Mouse (Mus musculus): ENCODE results near the gene Prkcb. TPM values are rescaled to one million over a fixed set of nuclear protein-coding genes. Genes with fewer than 3 reads are reported as not detected.

Prkcb gene
- total RNA-seq, 2 experiments from 2014 or later: 2.3 to 3.6 TPM

GRCm38 (mm10) chr7:122289243-122290111 lies 926 bp downstream of the Prkcb start:
- intact Hi-C loops (cut with DNase I): no loop called here
- peak; percentile 14 to 17 for DNase-seq

- peak; percentile 18 to 22 for DNase-seq
- intact Hi-C loops (cut with DNase I): no loop called here
Observed at GRCm38 (mm10) chr7:122290165-122290564, 1.6 kb downstream of the Prkcb start.

- intact Hi-C loops (cut with DNase I): no loop called here
Observed at GRCm38 (mm10) chr7:122290771-122291170, 2.2 kb downstream of the Prkcb start.

GRCm38 (mm10) chr7:122292151-122292550 lies 3.6 kb downstream of the Prkcb start:
- intact Hi-C loops (cut with DNase I): no loop called here
- no peak for DNase-seq

More at GRCm38 (mm10) chr7:122290771-122291170, 2.2 kb downstream of the Prkcb start:
- no peak for DNase-seq

GRCm38 (mm10) chr7:122294111-122294510 lies 5.6 kb downstream of the Prkcb start:
- DNase-seq: no peak
- intact Hi-C loops (cut with DNase I): no loop called here

DNA sequence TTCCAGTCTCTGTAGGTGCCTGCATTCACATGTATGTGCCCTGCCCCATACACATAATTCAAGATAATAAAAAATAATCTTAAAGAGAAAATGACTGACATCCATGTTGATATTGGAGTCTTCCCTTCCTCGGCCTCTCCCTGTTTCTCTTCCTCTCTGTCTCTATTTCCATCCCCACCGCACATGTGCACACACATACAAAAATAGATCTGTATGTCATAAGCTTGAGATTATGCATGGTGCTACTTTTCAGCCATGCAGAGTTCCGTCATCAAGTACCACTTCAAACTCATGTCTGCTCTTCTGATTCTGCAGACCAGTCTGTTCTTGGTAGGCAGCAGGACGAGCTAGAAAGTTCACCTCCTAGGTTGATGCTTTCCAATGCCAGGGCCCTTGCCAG lies 6.8 kb downstream of the Prkcb start:
- no peak for DNase-seq
- intact Hi-C loops (cut with DNase I): no loop called here

- intact Hi-C loops (cut with DNase I): no loop called here
- DNase-seq: no peak
Observed at GRCm38 (mm10) chr7:122296331-122296730, 7.8 kb downstream of the Prkcb start.

GRCm38 (mm10) chr7:122296805-122297204 lies 8.3 kb downstream of the Prkcb start:
- DNase-seq: no peak
- intact Hi-C loops (cut with DNase I): no loop called here

DNA sequence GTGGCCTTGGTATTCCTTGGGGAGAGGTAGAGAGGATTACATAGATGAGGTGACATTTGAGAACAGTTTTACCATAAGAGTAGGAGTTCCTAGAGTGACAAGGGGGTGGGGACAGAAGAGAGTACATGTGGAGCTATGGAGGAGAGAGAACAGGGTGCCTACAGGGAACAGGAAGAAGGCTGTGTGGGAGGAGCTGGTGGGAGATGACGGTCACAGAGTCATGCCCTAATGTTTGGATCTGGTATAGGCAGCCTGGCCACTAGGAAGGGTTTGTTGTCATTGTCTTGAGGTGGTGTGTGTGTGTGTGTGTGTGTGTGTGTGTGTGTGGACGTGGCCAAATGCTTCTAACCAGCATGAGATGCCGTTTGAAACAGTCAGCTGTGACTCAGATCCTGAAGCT lies 9.1 kb downstream of the Prkcb start:
- DNase-seq: no peak
- intact Hi-C loops (cut with DNase I): no loop called here

DNA sequence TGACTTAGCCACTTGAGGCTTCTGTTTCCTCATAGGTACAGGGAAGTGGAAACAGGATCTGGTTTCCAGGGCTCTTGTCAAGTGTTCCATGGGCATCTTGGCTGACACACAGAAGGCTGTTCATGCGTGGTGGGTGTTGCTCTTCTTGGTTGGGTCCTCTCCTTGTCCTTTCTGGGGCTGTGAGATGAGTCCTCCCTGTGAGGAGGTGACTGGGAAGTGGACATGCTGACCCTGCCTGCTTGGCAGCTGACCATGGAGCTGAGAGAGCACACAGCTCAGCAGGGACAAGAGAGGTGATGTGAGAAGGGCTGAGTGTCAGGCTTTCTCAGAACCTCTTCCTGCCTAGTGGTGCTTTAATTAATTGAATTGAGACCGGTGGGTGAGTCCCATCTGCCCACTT lies 10.2 kb downstream of the Prkcb start:
- DNase-seq: no peak
- intact Hi-C loops (cut with DNase I): no loop called here

- intact Hi-C loops (cut with DNase I): no loop called here
- no peak for DNase-seq
Observed at GRCm38 (mm10) chr7:122300538-122300937, 12.0 kb downstream of the Prkcb start.

DNA sequence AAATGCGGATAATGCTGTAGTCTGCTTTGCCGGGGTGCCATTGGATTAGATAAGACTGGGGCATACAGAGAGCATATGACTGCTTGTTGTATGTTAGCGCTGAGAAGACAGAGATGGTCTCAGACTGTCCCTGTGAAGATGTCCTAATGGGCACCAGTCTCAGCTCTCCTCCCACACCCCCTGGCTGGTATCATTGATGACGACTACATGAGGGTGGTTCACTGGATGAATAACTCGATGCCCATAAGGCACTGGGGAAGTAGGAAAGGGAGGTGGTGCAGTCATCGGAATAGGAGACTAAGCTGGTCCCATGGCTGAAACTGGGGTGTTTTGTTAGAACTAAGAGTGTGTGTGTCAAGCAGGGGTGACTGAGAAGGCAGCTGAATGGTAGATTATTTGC lies 14.0 kb downstream of the Prkcb start:
- intact Hi-C loops (cut with DNase I): no loop called here
- DNase-seq: no peak

- no peak for DNase-seq
- intact Hi-C loops (cut with DNase I): no loop called here
Observed at GRCm38 (mm10) chr7:122303988-122304387, 15.4 kb downstream of the Prkcb start.

GRCm38 (mm10) chr7:122304521-122304920 lies 16.0 kb downstream of the Prkcb start:
- no peak for DNase-seq
- intact Hi-C loops (cut with DNase I): no loop called here

- intact Hi-C loops (cut with DNase I): no loop called here
Observed at GRCm38 (mm10) chr7:122307241-122307640, 18.7 kb downstream of the Prkcb start.

DNA sequence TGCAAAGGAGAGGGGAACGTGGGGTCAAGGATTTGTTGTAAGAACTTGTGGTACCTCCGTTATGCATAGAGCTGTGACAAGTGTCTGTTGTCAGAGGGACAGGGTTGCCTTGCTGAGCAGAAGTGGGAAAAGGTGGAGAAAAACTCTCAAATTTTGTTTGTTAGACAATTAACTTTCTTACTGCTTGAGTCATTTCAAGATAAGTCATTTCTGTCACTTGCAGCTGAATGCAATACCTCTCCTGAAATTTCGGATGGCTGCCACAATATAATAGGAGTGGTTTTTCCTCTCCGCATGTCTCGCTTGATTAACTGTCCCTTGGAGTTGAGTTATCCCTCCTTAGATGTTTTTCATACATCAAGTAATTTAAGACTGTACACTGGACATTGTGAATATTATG lies 20.1 kb downstream of the Prkcb start:
- intact Hi-C loops (cut with DNase I): no loop called here
- DNase-seq: no peak

More at GRCm38 (mm10) chr7:122307241-122307640, 18.7 kb downstream of the Prkcb start:
- DNase-seq: no peak

GRCm38 (mm10) chr7:122309909-122310725 lies 21.6 kb downstream of the Prkcb start:
- intact Hi-C loops (cut with DNase I): no loop called here
- no peak for DNase-seq

GRCm38 (mm10) chr7:122310726-122311018 lies 22.1 kb downstream of the Prkcb start:
- DNase-seq: no peak
- intact Hi-C loops (cut with DNase I): no loop called here

- intact Hi-C loops (cut with DNase I): no loop called here
- no peak for DNase-seq
Observed at GRCm38 (mm10) chr7:122313690-122314477, 25.3 kb downstream of the Prkcb start.

- DNase-seq: no peak
- intact Hi-C loops (cut with DNase I): no loop called here
Observed at GRCm38 (mm10) chr7:122315720-122316331, 27.3 kb downstream of the Prkcb start.

GRCm38 (mm10) chr7:122316681-122317080 lies 28.1 kb downstream of the Prkcb start:
- intact Hi-C loops (cut with DNase I): no loop called here
- DNase-seq: peak; percentile 21 to 38
